Mouse (Mus musculus) bone marrow, adult 2 months (tissue): Measurements from ENCODE around the gene Rfxank.

Experiments used
- CTCF ChIP-seq: fragments of 200-500 bp; IDR thresholded peaks from 2 replicates; pipeline ENCODE4 v1.5.1; 2011; ENCODE audit warnings: low read length, control low read depth; ENCODE audit not compliant: control insufficient read depth, insufficient read depth
- POLR2A ChIP-seq: fragments of 200-500 bp; IDR thresholded peaks from 2 replicates; pipeline ENCODE4 v1.6.1; 2011; ENCODE audit warnings: low read depth, mild to moderate bottlenecking, control low read depth, low read length, borderline replicate concordance; ENCODE audit not compliant: control insufficient read depth

DNA sequence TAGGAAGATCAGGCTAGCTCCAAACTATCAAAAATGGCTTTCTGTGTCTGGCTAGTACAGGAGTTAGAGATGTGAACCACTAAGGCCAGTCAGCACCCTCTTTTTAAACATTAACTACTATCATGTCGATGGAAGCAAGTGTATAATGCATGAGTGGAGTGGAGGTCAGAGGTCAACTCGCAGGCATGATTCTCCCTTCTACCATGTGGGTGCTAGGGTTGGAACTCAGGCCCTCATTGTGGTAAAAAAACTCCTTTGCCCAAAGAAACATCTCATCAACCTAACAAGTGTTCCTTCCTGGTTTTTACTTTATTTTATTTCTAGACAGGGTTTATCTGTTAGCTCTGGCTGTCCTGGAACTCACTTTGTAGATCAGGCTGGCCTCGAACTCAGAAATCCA, 31.8 kb upstream of the Rfxank start:
- TF ChIP-seq POLR2A (no peak), CTCF (no peak)
